Mouse (Mus musculus) cerebellum, adult 18-20 months (tissue): Measurements from ENCODE around the gene Car5a.

ENCODE experiments used
- DNase-seq, 2 experiments: peaks; one replicate each; pipeline ENCODE4 v3.0.0; 2021

The Car5a gene

DNA sequence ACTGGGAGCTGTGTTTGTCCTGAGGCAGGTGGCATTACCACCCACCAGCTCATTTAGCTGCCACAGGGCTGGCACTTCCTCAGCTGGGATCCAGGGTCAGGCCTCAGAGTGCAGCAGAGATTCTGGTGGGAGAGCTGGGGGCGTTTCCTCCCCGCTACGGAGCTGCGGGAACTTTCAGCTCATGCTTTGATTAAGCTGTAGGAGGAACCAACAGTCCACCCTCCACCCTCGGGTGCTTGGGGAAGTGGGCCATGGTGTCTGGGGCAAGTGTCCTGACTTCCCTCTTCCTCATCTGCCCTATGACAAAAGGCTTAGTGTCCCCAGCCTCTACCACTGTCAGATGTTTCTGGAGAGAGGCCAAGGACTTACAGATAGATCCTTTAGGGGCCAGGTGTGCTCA lies 67.5 kb downstream of the Car5a start:
- no peak for DNase-seq

- no peak for DNase-seq
These were observed 69.2 kb downstream of the Car5a start for GRCm38 (mm10) chr8:121875517-121875916.

DNA sequence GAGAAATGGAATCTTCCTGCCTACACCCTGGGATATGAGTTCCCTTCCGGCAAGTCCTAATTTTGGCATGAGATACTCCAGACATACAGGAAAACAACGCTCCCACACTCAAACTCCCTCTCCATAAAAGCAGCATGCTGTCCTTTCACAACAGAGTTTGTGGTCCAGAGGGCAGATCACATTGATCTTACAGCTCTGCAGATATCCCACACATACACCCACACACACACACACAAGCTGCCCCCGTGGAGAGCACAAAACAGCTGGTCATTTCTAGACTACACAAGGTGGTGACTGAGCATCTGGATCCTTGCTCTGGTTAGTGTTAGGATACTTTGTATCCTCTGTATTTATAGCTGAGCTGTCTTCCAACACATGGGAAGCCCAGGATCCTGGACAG lies 69.7 kb downstream of the Car5a start:
- no peak for DNase-seq

DNA sequence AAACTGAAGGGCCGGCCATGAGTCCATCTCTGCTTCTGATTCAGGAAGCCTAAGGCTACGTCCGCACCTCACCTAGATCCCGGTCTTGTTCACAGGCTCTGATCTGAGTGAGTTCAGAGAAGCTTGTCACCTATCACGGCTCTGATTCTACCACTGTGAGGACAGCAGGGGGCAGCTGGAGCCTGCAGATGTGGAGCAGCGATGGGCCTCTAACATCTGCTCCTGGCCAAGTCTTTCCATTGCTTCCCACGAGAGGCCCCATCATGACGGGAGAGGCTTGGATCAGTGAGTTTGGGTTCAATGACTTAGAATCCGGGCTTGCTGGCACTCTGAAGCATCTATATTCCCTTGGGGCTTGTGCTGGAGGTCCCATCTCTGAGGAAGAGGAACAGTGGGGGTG lies 70.7 kb downstream of the Car5a start:
- no peak for DNase-seq

DNA sequence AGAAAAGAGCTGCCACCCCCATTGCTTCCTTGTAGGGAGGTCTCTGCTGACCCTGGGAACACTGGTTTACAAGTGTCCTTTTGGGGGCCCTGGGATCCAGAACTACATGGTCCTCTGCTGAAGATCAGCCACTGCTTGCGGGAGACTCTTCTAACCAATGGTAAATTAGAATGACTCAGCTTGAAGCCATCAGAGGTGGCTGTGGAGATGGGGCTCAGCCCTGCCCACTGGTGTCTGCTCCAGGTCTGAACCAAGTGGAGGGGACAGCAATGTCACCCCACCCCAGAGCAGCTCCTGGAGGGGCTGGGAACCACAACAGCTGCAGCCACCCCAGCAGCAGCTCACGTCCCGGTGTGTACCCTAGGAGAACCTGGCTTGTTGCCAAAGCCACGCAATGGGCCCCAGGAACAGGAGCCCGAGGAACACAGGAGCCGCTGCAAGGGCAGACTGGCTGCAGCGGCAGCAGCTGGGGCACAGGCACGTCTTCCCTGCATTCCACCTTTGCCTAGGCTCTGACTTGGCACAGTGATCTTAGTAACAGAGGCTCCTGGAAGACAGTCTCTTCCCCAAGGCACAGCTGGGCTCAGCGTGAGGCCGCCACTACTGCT lies 72.8 kb downstream of the Car5a start:
- no peak for DNase-seq

GRCm38 (mm10) chr8:121870190-121870589 lies 74.5 kb downstream of the Car5a start:
- no peak for DNase-seq

DNA sequence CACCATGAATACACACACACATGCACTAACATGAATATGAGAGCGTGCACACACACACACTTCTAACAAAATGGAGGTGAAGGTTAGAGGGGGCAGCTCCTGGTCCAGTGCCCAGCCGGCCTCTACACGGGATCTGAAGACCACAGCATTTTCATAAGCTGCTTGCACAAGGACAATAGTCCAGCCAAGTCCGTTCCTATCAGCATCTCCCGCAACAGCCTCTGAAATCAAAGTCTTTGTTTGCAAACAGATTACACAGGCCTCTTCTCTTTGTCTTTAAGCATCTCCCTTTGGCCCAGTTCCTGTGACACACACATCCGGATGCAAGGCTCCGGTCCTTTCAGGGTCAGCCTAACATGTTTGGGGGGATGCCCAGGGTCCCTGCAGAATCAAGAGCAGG lies 75.8 kb downstream of the Car5a start:
- no peak for DNase-seq

GRCm38 (mm10) chr8:121868196-121868595 lies 76.5 kb downstream of the Car5a start:
- DNase-seq, result no peak
